Mouse (Mus musculus): ENCODE data around the gene Nol10. TPM values are rescaled to one million over a fixed set of nuclear protein-coding genes. Genes with fewer than 3 reads are reported as not detected.
"Not testable (repeated sequence)": the region's sequence is repeated elsewhere in the genome, so short reads cannot be mapped to it uniquely, and the experiment has no call there.

Gene Nol10
- total RNA-seq, 2 experiments from 2014 or later: 19.7 to 20.7 TPM

DNA sequence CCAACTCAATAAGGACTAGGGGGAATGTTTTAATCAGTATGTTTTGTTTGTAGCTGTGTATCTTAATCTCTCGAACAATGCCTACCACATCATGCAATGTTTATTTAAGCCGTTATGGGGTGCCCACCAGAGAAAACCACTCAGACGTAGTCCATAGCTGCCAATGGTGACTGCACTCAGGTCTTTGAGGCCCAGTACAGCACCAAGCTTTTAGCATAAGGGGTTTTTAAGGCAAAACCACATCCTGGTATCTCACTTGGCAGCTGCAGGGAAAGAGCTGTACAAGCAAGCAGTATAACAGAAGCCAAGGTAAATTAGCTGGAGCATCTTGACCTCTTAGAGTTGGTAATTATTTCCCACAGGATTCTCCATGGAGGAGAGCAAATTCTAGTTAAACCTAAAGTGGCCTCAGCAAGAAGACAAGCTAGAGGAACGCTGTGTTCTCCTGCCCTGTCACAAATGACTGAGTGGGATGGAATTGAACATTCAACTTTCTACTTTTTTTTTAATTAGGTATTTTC is 83.6 kb downstream of the Nol10 start:
- no peak overlapping the region for H3K4me3 ChIP-seq
- no peak for TF ChIP-seq CTCF (conservative IDR thresholded peaks at IDR 0.05)
- H3K27ac ChIP-seq: no peak overlapping the region
- DNase-seq (ENCODE audit: low spot score in 2 of 2): no peak

- Histone ChIP-seq H3K4me3 (no peak overlapping the region), H3K27ac (no peak overlapping the region)
- no peak for DNase-seq (ENCODE audit: low spot score in 2 of 2)
- no peak for TF ChIP-seq CTCF (conservative IDR thresholded peaks at IDR 0.05)
These were observed 85.5 kb downstream of the Nol10 start for GRCm38 (mm10) chr12:17433712-17434111.

DNA sequence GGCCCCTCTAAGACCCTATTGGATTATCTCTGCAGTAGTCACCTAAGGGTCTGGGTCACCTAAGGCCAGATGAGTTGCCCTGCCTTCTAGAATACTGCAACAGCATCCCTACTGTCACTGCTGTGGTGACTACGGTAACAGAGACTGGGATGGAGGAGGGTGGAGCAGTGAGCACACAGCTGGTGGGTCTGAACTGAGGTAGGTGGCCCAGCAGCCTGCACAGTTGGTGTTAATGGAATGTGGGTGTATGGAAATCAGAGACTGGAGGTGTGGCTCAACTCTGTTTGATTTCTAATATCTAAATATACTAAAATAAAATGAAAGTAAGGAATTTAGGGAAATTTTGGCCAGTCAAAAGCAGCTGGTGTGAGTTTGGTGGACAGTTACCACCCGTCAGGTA is 88.2 kb downstream of the Nol10 start:
- DNase-seq (ENCODE audit: low spot score in 2 of 2): peak; percentile 55 to 58
- no peak for TF ChIP-seq CTCF (conservative IDR thresholded peaks at IDR 0.05)
- no peak overlapping the region for H3K4me3 ChIP-seq
- peak overlapping the region; percentile 80 for H3K27ac ChIP-seq

GRCm38 (mm10) chr12:17440251-17440651 is 92.0 kb downstream of the Nol10 start:
- no peak overlapping the region for H3K4me3 ChIP-seq
- DNase-seq (ENCODE audit: low spot score in 2 of 2): no peak

GRCm38 (mm10) chr12:17441495-17441894 is 93.2 kb downstream of the Nol10 start:
- no peak overlapping the region for H3K4me3 ChIP-seq
- TF ChIP-seq CTCF (conservative IDR thresholded peaks at IDR 0.05): no peak
- DNase-seq (ENCODE audit: low spot score in 2 of 2): no peak
- H3K27ac ChIP-seq: no peak overlapping the region

More at GRCm38 (mm10) chr12:17440251-17440651, 92.0 kb downstream of the Nol10 start:
- TF ChIP-seq CTCF (conservative IDR thresholded peaks at IDR 0.05): no peak
- 0 out of 2 replicates have a peak overlapping the region, but pooled peaks have one; percentile 14 for H3K27ac ChIP-seq

GRCm38 (mm10) chr12:17444406-17444805 is 96.1 kb downstream of the Nol10 start:
- no peak for TF ChIP-seq CTCF (conservative IDR thresholded peaks at IDR 0.05)
- no peak overlapping the region for H3K27ac ChIP-seq
- no peak for DNase-seq (ENCODE audit: low spot score in 2 of 2)
- no peak overlapping the region for H3K4me3 ChIP-seq

GRCm38 (mm10) chr12:17445251-17445650 is 97.0 kb downstream of the Nol10 start:
- no peak for TF ChIP-seq CTCF (conservative IDR thresholded peaks at IDR 0.05)
- Histone ChIP-seq H3K4me3 (no peak overlapping the region), H3K27ac (no peak overlapping the region)
- no peak for DNase-seq (ENCODE audit: low spot score in 2 of 2)

DNA sequence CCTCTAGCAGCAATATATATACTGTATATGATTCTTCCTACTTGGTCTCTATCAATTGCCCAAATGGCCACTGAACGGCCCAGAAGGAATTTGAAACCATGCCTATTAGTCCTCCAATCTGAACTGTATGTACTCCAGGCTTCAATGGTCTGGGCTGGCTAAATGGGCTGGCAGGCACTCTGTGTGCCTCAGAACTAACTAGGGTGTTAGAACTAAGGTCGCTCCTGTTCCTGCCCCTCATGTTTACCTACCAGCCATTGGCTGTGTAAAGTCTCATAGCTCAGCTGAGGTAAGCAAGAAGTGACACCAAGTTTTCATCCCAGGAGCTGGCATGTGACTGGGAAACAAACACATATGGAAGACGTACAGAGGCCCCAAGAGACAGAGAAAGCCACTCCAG is 100.5 kb downstream of the Nol10 start:
- TF ChIP-seq CTCF (conservative IDR thresholded peaks at IDR 0.05): no peak
- no peak for DNase-seq (ENCODE audit: low spot score in 2 of 2)
- no peak overlapping the region for H3K27ac ChIP-seq
- no peak overlapping the region for H3K4me3 ChIP-seq

DNA sequence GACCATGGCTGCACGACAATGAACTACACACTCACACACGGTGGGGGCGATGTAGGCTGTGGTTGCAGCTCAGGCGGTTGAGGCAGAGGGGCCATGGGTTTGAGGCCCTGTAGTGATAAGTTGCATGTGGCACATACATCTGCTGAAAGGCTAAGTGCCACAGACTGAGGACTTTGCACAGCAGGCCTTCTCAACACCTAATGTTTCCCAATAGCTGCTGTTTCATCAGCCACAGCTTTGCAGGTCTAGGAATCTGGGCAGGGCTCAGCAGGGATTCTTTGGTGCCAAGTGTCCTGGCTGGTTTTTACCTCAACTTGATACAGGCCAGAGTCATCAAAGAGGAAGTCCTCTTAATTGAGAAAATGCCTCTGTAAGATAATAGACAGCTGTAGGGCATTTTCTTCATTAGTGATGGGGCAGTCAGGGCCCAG is 101.4 kb downstream of the Nol10 start:
- Histone ChIP-seq H3K4me3 (no peak overlapping the region), H3K27ac (no peak overlapping the region)
- TF ChIP-seq CTCF (conservative IDR thresholded peaks at IDR 0.05): no peak
- no peak for DNase-seq (ENCODE audit: low spot score in 2 of 2)

DNA sequence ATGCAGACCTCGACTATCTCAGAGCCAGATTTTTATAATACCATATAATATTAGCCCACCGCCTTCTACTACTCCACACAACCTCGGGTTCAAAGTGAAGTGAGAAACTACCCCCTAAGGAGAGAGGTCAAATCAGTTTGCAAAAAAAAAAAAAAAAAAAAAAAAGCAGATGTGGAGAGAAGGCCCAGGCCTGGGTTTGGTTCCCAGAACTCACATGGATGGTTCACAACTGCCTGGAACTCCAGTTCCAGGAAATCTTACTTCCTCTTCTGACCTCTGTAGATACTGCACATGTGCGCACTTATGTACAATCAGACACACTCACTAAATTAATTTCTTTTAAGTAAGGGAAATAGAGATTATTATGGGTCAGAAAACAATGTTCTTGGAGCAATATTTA is 102.2 kb downstream of the Nol10 start:
- Histone ChIP-seq H3K4me3 (no peak overlapping the region), H3K27ac (no peak overlapping the region)
- TF ChIP-seq CTCF (conservative IDR thresholded peaks at IDR 0.05): no peak
- no peak for DNase-seq (ENCODE audit: low spot score in 2 of 2)

GRCm38 (mm10) chr12:17450908-17451307 is 102.7 kb downstream of the Nol10 start:
- Histone ChIP-seq H3K27ac (no peak overlapping the region), H3K4me3 (no peak overlapping the region)
- TF ChIP-seq CTCF (conservative IDR thresholded peaks at IDR 0.05): no peak
- no peak for DNase-seq (ENCODE audit: low spot score in 2 of 2)

DNA sequence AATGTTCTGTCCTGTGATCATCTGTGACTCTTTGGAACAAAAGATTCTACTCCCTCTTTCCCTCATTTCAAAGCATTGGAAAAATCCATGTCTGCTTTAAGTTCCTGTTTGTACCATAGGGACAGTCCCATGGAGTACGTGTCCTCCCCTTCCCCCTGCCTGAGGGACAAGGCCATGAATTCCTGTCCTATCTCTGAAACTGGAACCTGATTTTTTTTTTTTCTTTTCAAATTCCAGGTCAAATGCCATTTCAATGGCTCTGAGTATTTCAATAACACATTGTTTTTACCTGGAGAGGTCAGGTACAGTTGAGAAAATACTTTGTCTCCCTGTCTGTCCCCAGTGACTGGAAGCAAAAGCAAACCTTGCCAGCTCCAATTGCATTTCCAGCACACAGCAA is 104.0 kb downstream of the Nol10 start:
- DNase-seq (ENCODE audit: low spot score in 2 of 2): no peak
- H3K27ac ChIP-seq: no peak overlapping the region
- no peak for TF ChIP-seq CTCF (conservative IDR thresholded peaks at IDR 0.05)
- no peak overlapping the region for H3K4me3 ChIP-seq

DNA sequence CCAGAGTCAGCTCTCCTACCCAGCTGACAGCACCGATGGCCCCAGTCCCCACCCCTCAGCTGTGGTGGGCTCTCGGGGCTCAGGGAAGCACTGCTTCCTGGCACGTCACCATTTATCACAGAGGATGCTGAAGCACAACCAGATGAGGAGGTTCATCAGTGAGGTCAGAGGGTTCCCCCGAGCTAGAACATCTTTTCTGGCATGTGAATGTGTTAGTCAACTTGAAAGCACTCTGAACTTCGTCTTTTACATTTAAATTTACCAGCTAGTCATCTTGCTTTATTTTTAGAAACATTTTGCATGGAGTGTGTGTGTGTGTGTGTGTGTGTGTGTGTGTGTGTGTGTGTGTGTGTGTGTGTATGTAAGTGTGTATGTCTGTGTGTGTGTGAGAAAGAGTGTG is 105.7 kb downstream of the Nol10 start:
- Histone ChIP-seq H3K27ac (no peak overlapping the region), H3K4me3 (no peak overlapping the region)
- no peak for TF ChIP-seq CTCF (conservative IDR thresholded peaks at IDR 0.05)
- DNase-seq (ENCODE audit: low spot score in 2 of 2): no peak

DNA sequence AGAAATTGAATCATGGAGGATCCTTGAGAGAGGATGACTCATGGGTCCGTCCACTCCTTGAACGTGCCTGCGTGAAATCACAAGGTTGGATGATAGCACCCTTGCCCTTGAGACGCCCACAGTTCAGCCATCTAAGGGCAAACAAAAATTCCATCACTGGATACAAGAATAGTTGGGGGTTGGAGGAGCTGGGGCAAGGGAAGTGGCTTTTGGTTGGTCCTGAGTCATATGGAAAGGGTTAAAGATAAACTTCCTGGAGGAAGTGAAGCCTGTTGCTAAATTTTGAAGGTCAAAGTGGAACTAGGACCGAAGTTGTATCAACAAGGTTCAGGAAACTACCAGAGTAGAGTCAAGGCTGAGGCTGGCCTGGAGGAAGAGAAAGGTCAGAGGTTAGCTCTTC is 106.8 kb downstream of the Nol10 start:
- no peak overlapping the region for H3K4me3 ChIP-seq
- no peak for DNase-seq (ENCODE audit: low spot score in 2 of 2)
- no peak for TF ChIP-seq CTCF (conservative IDR thresholded peaks at IDR 0.05)
- no peak overlapping the region for H3K27ac ChIP-seq

DNA sequence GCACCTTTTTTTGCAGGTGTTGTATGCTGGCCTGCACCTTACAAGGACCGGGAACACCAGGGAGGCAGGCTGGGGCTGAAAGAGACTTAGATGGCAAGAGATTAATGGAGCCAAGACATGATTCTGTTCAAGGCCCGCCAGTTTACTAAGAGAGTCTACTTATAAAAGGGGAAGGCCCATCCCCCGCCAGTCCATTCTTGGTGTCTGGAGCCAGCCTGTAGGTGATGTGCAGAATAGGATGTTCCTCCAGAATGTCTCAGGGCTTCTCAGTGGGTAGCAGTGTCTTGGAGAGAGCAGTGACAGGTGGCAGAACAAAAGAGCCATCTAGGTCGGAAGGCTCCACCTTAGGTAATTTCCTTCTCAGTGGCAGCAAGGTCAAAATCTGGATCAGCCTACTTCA is 111.0 kb downstream of the Nol10 start:
- H3K4me3 ChIP-seq; DNase-seq (ENCODE audit: low spot score in 2 of 2); H3K27ac ChIP-seq: not testable (repeated sequence)

Data from layer of hippocampus, adult 2 months (tissue).